Mouse (Mus musculus) heart, embryonic 10.5 days (tissue): ENCODE data around the gene Gm21921. TPM values are rescaled to one million over a fixed set of nuclear protein-coding genes. Genes with fewer than 3 reads are reported as not detected.
"Not testable (repeated sequence)": the region's sequence is repeated elsewhere in the genome, so short reads cannot be mapped to it uniquely, and the experiment has no call there.

Source experiments
- DNase-seq: peaks from one replicate; pipeline ENCODE4 v3.0.0-alpha.2; 2017; ENCODE audit warnings: low spot score
- H3K27ac ChIP-seq: fragments of 300-500 bp; sonication (generic); 2 replicates; pipeline ENCODE4 v1.5.1; 2016; ENCODE audit warnings: mild to moderate bottlenecking
- H3K27me3 ChIP-seq: fragments of 300-500 bp; sonication (generic); 2 replicates; pipeline ENCODE4 v1.6.1; 2016; ENCODE audit warnings: mild to moderate bottlenecking; ENCODE audit not compliant: poor library complexity, insufficient read depth, severe bottlenecking
- H3K36me3 ChIP-seq: fragments of 300-500 bp; sonication (generic); 2 replicates; pipeline ENCODE4 v1.6.1; 2016; ENCODE audit warnings: mild to moderate bottlenecking, moderate library complexity
- H3K4me1 ChIP-seq: fragments of 300-500 bp; sonication (generic); 2 replicates; pipeline ENCODE4 v1.6.1; 2016; ENCODE audit warnings: mild to moderate bottlenecking
- H3K4me3 ChIP-seq: fragments of 300-500 bp; sonication (generic); 2 replicates; pipeline ENCODE4 v1.5.1; 2016; ENCODE audit warnings: mild to moderate bottlenecking, moderate library complexity
- H3K9me3 ChIP-seq: fragments of 300-500 bp; sonication (generic); 2 replicates; pipeline ENCODE4 v1.6.1; 2016; ENCODE audit warnings: mild to moderate bottlenecking, moderate library complexity
- WGBS: fragments of 180-500 bp; shearing (Covaris S2); methylation state at CpG from one replicate; pipeline ENCODE4 v1.1.7; 2016; 5-methylcytosine and 5-hydroxymethylcytosine counted together
- polyA plus RNA-seq: library from polyadenylated mRNA; unstranded; fragments of >200 nt; fragmentation: Nextera tagmentation; extraction: Ambion mirVana; gene quantifications from 2 replicates; pipeline ENCODE4 v1.2.1, GENCODE M21; 2016

Gm21921 gene
- not detected in 2 replicates for polyA plus RNA-seq

GRCm38 (mm10) chrY:24796143-24796542 is at the start of gene Gm21921:
Gene Gm21921, minus strand, starts transcription at chrY:24796243.
- DNase-seq, H3K4me3 ChIP-seq, H3K4me1 ChIP-seq, H3K27me3 ChIP-seq, H3K36me3 ChIP-seq, H3K9me3 ChIP-seq, H3K27ac ChIP-seq: not testable (repeated sequence)
- WGBS: no CpG with 5 or more reads among the region's 2 CpGs
